Mouse (Mus musculus) erythroblast, adult 5-6 weeks (primary cell): ENCODE results near the gene Tmem233. TPM values are rescaled to one million over a fixed set of nuclear protein-coding genes. Genes with fewer than 3 reads are reported as not detected.

ENCODE experiments used
- ATAC-seq: replicated peaks from 2 replicates; pipeline ENCODE4 v1.8.0; 2016; ENCODE audit warnings: moderate number of reproducible peaks, mild to moderate bottlenecking, moderate TSS enrichment, inconsistent platforms; ENCODE audit not compliant: poor library complexity, low FRiP score, severe bottlenecking
- total RNA-seq, 2 experiments: library from RNA; stranded (forward) in 1 of 2; stranded (reverse) in 1 of 2; fragments of 150-400 nt in 1 of 2; fragments of 200-764, 138-1000 nt in 1 of 2; gene quantifications; 2 replicates each; pipeline versions ENCODE4 v1.2.3 to v1.2.4; 2015 to 2017; ENCODE audit warnings: low replicate concordance in 2 of 2

Tmem233 gene
- total RNA-seq, 2 experiments from 2014 or later = not detected

GRCm38 (mm10) chr5:116031190-116031577 is 51.9 kb downstream of the Tmem233 start:
- ATAC-seq = peak; percentile 38; the same call in 1 of the 2 replicates

GRCm38 (mm10) chr5:116030566-116031189 is 52.4 kb downstream of the Tmem233 start:
- ATAC-seq = no peak

GRCm38 (mm10) chr5:116029071-116029470 is 54.0 kb downstream of the Tmem233 start:
- peak; percentile 21 for ATAC-seq

GRCm38 (mm10) chr5:116026561-116026960 is 56.5 kb downstream of the Tmem233 start:
- ATAC-seq = peak; percentile 77

GRCm38 (mm10) chr5:116026107-116026506 is 56.9 kb downstream of the Tmem233 start:
- peak; percentile 42 for ATAC-seq

GRCm38 (mm10) chr5:116024327-116024739 is 58.7 kb downstream of the Tmem233 start, which contains the start of gene Prkab1:
Gene Prkab1 (minus strand): TSS chr5:116024508.
- peak; percentile 72 for ATAC-seq

- no peak for ATAC-seq
These were observed 59.2 kb downstream of the Tmem233 start for GRCm38 (mm10) chr5:116023821-116024284.

GRCm38 (mm10) chr5:116023251-116023661 is 59.8 kb downstream of the Tmem233 start:
- no peak for ATAC-seq

- no peak for ATAC-seq
These were observed 60.3 kb downstream of the Tmem233 start for GRCm38 (mm10) chr5:116022658-116023200.

GRCm38 (mm10) chr5:116022131-116022530 is 60.9 kb downstream of the Tmem233 start:
- no peak for ATAC-seq

- peak; percentile 44 for ATAC-seq
These were observed 61.5 kb downstream of the Tmem233 start for GRCm38 (mm10) chr5:116021552-116021951.

GRCm38 (mm10) chr5:116019371-116019770 is 63.7 kb downstream of the Tmem233 start:
- ATAC-seq = no peak

GRCm38 (mm10) chr5:116018784-116019183 is 64.3 kb downstream of the Tmem233 start:
- no peak for ATAC-seq

- ATAC-seq = no peak
These were observed 64.8 kb downstream of the Tmem233 start for GRCm38 (mm10) chr5:116018196-116018595.

- ATAC-seq = no peak
These were observed 65.7 kb downstream of the Tmem233 start for GRCm38 (mm10) chr5:116017391-116017790.

- no peak for ATAC-seq
These were observed 66.5 kb downstream of the Tmem233 start for GRCm38 (mm10) chr5:116016542-116016941.

GRCm38 (mm10) chr5:116014237-116014636 is 68.8 kb downstream of the Tmem233 start:
- ATAC-seq = no peak

- ATAC-seq = no peak
These were observed 69.2 kb downstream of the Tmem233 start for GRCm38 (mm10) chr5:116013821-116014220.

- no peak for ATAC-seq
These were observed 70.5 kb downstream of the Tmem233 start for GRCm38 (mm10) chr5:116012503-116012902.

GRCm38 (mm10) chr5:116011700-116012099 is 71.3 kb downstream of the Tmem233 start:
- no peak for ATAC-seq

GRCm38 (mm10) chr5:116009884-116010627 is 73.0 kb downstream of the Tmem233 start:
- 0 out of 2 replicates have a peak, but pooled peaks have one; percentile 35 for ATAC-seq
